Mouse (Mus musculus) kidney, postnatal 14 days (tissue): ENCODE measurements around the gene Met.

Experiments
- DNase-seq: peaks from one replicate; pipeline ENCODE4 v3.0.0; 2022; ENCODE audit warnings: mixed read lengths

Met gene

GRCm38 (mm10) chr6:17463434-17464280 lies at the start of gene Met:
Gene Met, plus strand, starts transcription at chr6:17463800.
- DNase-seq = peak; percentile 86

- DNase-seq = no peak
These were observed 45.4 kb upstream of the Met start for GRCm38 (mm10) chr6:17418226-17418625.

GRCm38 (mm10) chr6:17422432-17422831 lies 41.2 kb upstream of the Met start:
- no peak for DNase-seq

GRCm38 (mm10) chr6:17429041-17429440 lies 34.6 kb upstream of the Met start:
- no peak for DNase-seq

- no peak for DNase-seq
These were observed 34.0 kb upstream of the Met start for GRCm38 (mm10) chr6:17429611-17430010.

GRCm38 (mm10) chr6:17443311-17443710 lies 20.3 kb upstream of the Met start:
- DNase-seq = peak; percentile 12

GRCm38 (mm10) chr6:17451305-17451704 lies 12.3 kb upstream of the Met start:
- DNase-seq = no peak

GRCm38 (mm10) chr6:17455116-17455515 lies 8.5 kb upstream of the Met start:
- no peak for DNase-seq

GRCm38 (mm10) chr6:17459561-17459960 lies 4.0 kb upstream of the Met start:
- peak; percentile 21 for DNase-seq

GRCm38 (mm10) chr6:17461435-17461834 lies 2.2 kb upstream of the Met start:
- DNase-seq = no peak

- peak; percentile 58 for DNase-seq
These were observed 853 bp downstream of the Met start for GRCm38 (mm10) chr6:17464281-17465025.

GRCm38 (mm10) chr6:17466526-17466925 lies 2.9 kb downstream of the Met start:
- DNase-seq = no peak

GRCm38 (mm10) chr6:17468993-17469392 lies 5.4 kb downstream of the Met start:
- no peak for DNase-seq

- DNase-seq = no peak
These were observed 9.5 kb downstream of the Met start for GRCm38 (mm10) chr6:17473128-17473527.

- DNase-seq = no peak
These were observed 14.2 kb downstream of the Met start for GRCm38 (mm10) chr6:17477823-17478222.

GRCm38 (mm10) chr6:17478252-17478651 lies 14.7 kb downstream of the Met start:
- no peak for DNase-seq

- no peak for DNase-seq
These were observed 15.4 kb downstream of the Met start for GRCm38 (mm10) chr6:17478838-17479570.

- DNase-seq = no peak
These were observed 17.5 kb downstream of the Met start for GRCm38 (mm10) chr6:17481068-17481467.

GRCm38 (mm10) chr6:17485244-17485643 lies 21.6 kb downstream of the Met start:
- no peak for DNase-seq

GRCm38 (mm10) chr6:17485782-17486181 lies 22.2 kb downstream of the Met start:
- DNase-seq = no peak

GRCm38 (mm10) chr6:17488291-17488817 lies 24.8 kb downstream of the Met start:
- no peak for DNase-seq

GRCm38 (mm10) chr6:17490786-17491185 lies 27.2 kb downstream of the Met start:
- DNase-seq = no peak

- no peak for DNase-seq
These were observed 27.9 kb downstream of the Met start for GRCm38 (mm10) chr6:17491502-17491901.
